Mouse (Mus musculus) heart, adult 2 months (tissue): ENCODE measurements around the gene March9.

Source experiments
- CTCF ChIP-seq: fragments of 200-600 bp; IDR thresholded peaks from 2 replicates; pipeline ENCODE4 v1.8.1; 2022; ENCODE audit warnings: antibody characterized with exemption, mild to moderate bottlenecking, moderate library complexity
- POLR2A ChIP-seq: fragments of 200-500 bp; IDR thresholded peaks from 2 replicates; pipeline ENCODE4 v1.6.1; 2011; ENCODE audit warnings: mild to moderate bottlenecking, low read depth, low read length, control low read depth; ENCODE audit not compliant: insufficient read depth

GRCm38 (mm10) chr10:127063913-127064870, 4.2 kb upstream of the March9 start:
- TF ChIP-seq CTCF (no peak), POLR2A (no peak)
